Mouse (Mus musculus): ENCODE data around the gene Rbbp4. TPM values are rescaled to one million over a fixed set of nuclear protein-coding genes. Genes with fewer than 3 reads are reported as not detected.
A peak's percentile ranks its signal among the peaks of the same experiment; 100 is the strongest.

Gene Rbbp4
- total RNA-seq, 1 experiment = 81.2 TPM

DNA sequence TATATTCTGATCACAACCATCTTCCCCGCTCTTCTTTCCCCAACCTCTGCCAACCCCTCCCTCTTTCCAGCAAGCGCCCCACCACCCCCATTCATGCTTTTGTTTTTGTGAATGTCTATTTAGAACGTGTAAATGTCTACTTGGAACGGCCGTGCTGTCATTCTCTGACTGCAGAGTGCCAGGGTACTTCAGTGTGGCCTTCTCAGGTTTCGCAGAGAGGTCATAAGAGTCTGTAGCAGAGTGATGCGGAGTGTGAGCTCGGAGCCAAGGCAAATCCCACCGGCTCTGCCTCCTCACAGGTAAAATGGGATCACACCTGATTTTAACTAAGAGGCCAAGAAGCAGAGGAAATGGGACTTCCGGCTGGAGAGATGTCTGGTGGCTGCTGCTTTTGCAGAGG is 36.0 kb downstream of the Rbbp4 start:
- no peaks in the 10 kb centered on the region for H3K9me3 ChIP-seq (ENCODE audit: control insufficient read depth, insufficient read depth, low read depth, low read length)

GRCm38 (mm10) chr4:129297724-129298123 is 37.4 kb downstream of the Rbbp4 start:
- Histone ChIP-seq H3K9ac (ENCODE audit: insufficient read depth, low read depth, low read length, poor library complexity, severe bottlenecking) (no peak overlapping the region), H3K27ac (ENCODE audit: insufficient read depth, low read depth, low read length, poor library complexity, severe bottlenecking) (no peak overlapping the region), H3K36me3 (ENCODE audit: control insufficient read depth, insufficient read depth, low read length, poor library complexity, severe bottlenecking) (no peaks in the 10 kb centered on the region; the same call in 1 of the 2 replicates), H3K9me3 (ENCODE audit: control insufficient read depth, insufficient read depth, low read depth, low read length) (no peaks in the 10 kb centered on the region), H3K4me1 (ENCODE audit: control insufficient read depth in 2 of 2, insufficient read depth in 2 of 2, low read length in 2 of 2, poor library complexity in 1 of 2) (peaks cover 2 to 13% of the 10 kb centered on the region in 2 experiments; a peak in 3 of 4 replicates), H3K4me3 (ENCODE audit: insufficient read depth in 1 of 2, low read depth in 1 of 2, low read length in 2 of 2, poor library complexity in 1 of 2, severe bottlenecking in 1 of 2) (no peak overlapping the region)
- no peak for DNase-seq (ENCODE audit: low read depth, low spot score)
- in situ Hi-C loops (cut with MboI; ENCODE audit: low sequenced_read_pairs in 2 of 2, unreplicated experiment in 2 of 2) = no loop called here
- TF ChIP-seq ZC3H11A (IDR thresholded peaks at IDR 0.05; ENCODE audit: borderline replicate concordance, low read depth, low read length) (no peak), ZNF384 (IDR thresholded peaks at IDR 0.05; ENCODE audit: low read depth, low read length) (no peak), CHD2 (IDR thresholded peaks at IDR 0.05; ENCODE audit: low read depth, low read length) (no peak), HCFC1 (IDR thresholded peaks at IDR 0.05; ENCODE audit: borderline replicate concordance, insufficient read depth, low read length) (no peak), MAFK (IDR thresholded peaks at IDR 0.05; ENCODE audit: insufficient read depth, low read depth, low read length) (no peak)

More for the DNA sequence above, 36.0 kb downstream of the Rbbp4 start:
- in situ Hi-C loops (cut with MboI; ENCODE audit: low sequenced_read_pairs in 2 of 2, unreplicated experiment in 2 of 2) = no loop called here
- no peak for DNase-seq (ENCODE audit: low read depth, low spot score)
- Histone ChIP-seq H3K36me3 (ENCODE audit: control insufficient read depth, insufficient read depth, low read length, poor library complexity, severe bottlenecking) (no peaks in the 10 kb centered on the region; the same call in 1 of the 2 replicates), H3K4me3 (ENCODE audit: insufficient read depth in 1 of 2, low read depth in 1 of 2, low read length in 2 of 2, poor library complexity in 1 of 2, severe bottlenecking in 1 of 2) (no peak overlapping the region), H3K27ac (ENCODE audit: insufficient read depth, low read depth, low read length, poor library complexity, severe bottlenecking) (no peak overlapping the region), H3K9ac (ENCODE audit: insufficient read depth, low read depth, low read length, poor library complexity, severe bottlenecking) (no peak overlapping the region), H3K4me1 (ENCODE audit: control insufficient read depth in 2 of 2, insufficient read depth in 2 of 2, low read length in 2 of 2, poor library complexity in 1 of 2) (peaks cover 2 to 11% of the 10 kb centered on the region in 2 experiments; a peak in 3 of 4 replicates)
- TF ChIP-seq HCFC1 (IDR thresholded peaks at IDR 0.05; ENCODE audit: borderline replicate concordance, insufficient read depth, low read length) = no peak

DNA sequence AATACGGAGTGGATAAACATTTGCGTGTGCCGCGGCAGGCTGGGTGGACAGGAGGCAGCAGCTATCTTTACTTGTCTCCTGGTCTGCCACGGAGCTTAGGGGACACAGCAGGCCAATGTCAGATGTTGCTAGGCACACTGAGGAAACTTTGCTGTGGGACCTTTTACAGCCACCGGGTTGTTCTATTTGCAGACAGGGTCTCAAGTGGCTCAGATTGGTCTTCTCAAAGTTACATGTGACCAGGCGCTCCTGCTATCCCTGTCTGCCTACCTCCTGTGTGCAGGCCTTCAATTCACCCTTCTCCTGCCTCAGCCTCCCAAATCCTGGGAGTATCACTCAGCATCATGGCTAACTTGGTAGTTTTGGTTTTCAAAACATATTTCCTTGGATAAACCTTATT is 39.1 kb downstream of the Rbbp4 start:
- H3K36me3 ChIP-seq (ENCODE audit: control insufficient read depth, insufficient read depth, low read length, poor library complexity, severe bottlenecking) = no peaks in the 10 kb centered on the region; the same call in 1 of the 2 replicates
- TF ChIP-seq HCFC1 (IDR thresholded peaks at IDR 0.05; ENCODE audit: borderline replicate concordance, insufficient read depth, low read length) (no peak), ZC3H11A (IDR thresholded peaks at IDR 0.05; ENCODE audit: borderline replicate concordance, low read depth, low read length) (no peak), ZNF384 (IDR thresholded peaks at IDR 0.05; ENCODE audit: low read depth, low read length) (no peak), CHD2 (IDR thresholded peaks at IDR 0.05; ENCODE audit: low read depth, low read length) (no peak), MAFK (IDR thresholded peaks at IDR 0.05; ENCODE audit: insufficient read depth, low read depth, low read length) (no peak)
- H3K4me3 ChIP-seq (ENCODE audit: insufficient read depth in 1 of 2, low read depth in 1 of 2, low read length in 2 of 2, poor library complexity in 1 of 2, severe bottlenecking in 1 of 2) = no peak overlapping the region
- in situ Hi-C loops (cut with MboI; ENCODE audit: low sequenced_read_pairs in 2 of 2, unreplicated experiment in 2 of 2) = no loop called here
- H3K27ac ChIP-seq (ENCODE audit: insufficient read depth, low read depth, low read length, poor library complexity, severe bottlenecking) = no peak overlapping the region
- H3K9me3 ChIP-seq (ENCODE audit: control insufficient read depth, insufficient read depth, low read depth, low read length) = no peaks in the 10 kb centered on the region
- DNase-seq (ENCODE audit: low read depth, low spot score) = no peak
- H3K4me1 ChIP-seq (ENCODE audit: control insufficient read depth in 2 of 2, insufficient read depth in 2 of 2, low read length in 2 of 2, poor library complexity in 1 of 2) = peaks cover 2 to 16% of the 10 kb centered on the region in 2 experiments; a peak in 3 of 4 replicates
- H3K9ac ChIP-seq (ENCODE audit: insufficient read depth, low read depth, low read length, poor library complexity, severe bottlenecking) = no peak overlapping the region

- H3K4me1 ChIP-seq (ENCODE audit: control insufficient read depth in 2 of 2, insufficient read depth in 2 of 2, low read length in 2 of 2, poor library complexity in 1 of 2) = peaks cover 2 to 16% of the 10 kb centered on the region in 2 experiments; a peak in 3 of 4 replicates
- H3K27ac ChIP-seq (ENCODE audit: insufficient read depth, low read depth, low read length, poor library complexity, severe bottlenecking) = no peak overlapping the region
- no peak for DNase-seq (ENCODE audit: low read depth, low spot score)
- in situ Hi-C loops (cut with MboI; ENCODE audit: low sequenced_read_pairs in 2 of 2, unreplicated experiment in 2 of 2) = no loop called here
- H3K36me3 ChIP-seq (ENCODE audit: control insufficient read depth, insufficient read depth, low read length, poor library complexity, severe bottlenecking) = no peaks in the 10 kb centered on the region; the same call in 1 of the 2 replicates
- H3K9ac ChIP-seq (ENCODE audit: insufficient read depth, low read depth, low read length, poor library complexity, severe bottlenecking) = no peak overlapping the region
- no peaks in the 10 kb centered on the region for H3K9me3 ChIP-seq (ENCODE audit: control insufficient read depth, insufficient read depth, low read depth, low read length)
- H3K4me3 ChIP-seq (ENCODE audit: insufficient read depth in 1 of 2, low read depth in 1 of 2, low read length in 2 of 2, poor library complexity in 1 of 2, severe bottlenecking in 1 of 2) = no peak overlapping the region
- no peak for TF ChIP-seq HCFC1 (IDR thresholded peaks at IDR 0.05; ENCODE audit: borderline replicate concordance, insufficient read depth, low read length)
- TF ChIP-seq CHD2 (IDR thresholded peaks at IDR 0.05; ENCODE audit: low read depth, low read length) = no peak
- TF ChIP-seq MAFK (IDR thresholded peaks at IDR 0.05; ENCODE audit: insufficient read depth, low read depth, low read length) = no peak
Measured at GRCm38 (mm10) chr4:129295188-129295587, 40.0 kb downstream of the Rbbp4 start.

- no peak overlapping the region for H3K27ac ChIP-seq (ENCODE audit: insufficient read depth, low read depth, low read length, poor library complexity, severe bottlenecking)
- in situ Hi-C loops (cut with MboI; ENCODE audit: low sequenced_read_pairs in 2 of 2, unreplicated experiment in 2 of 2) = no loop called here
- H3K36me3 ChIP-seq (ENCODE audit: control insufficient read depth, insufficient read depth, low read length, poor library complexity, severe bottlenecking) = no peaks in the 10 kb centered on the region; the same call in 1 of the 2 replicates
- no peaks in the 10 kb centered on the region for H3K9me3 ChIP-seq (ENCODE audit: control insufficient read depth, insufficient read depth, low read depth, low read length)
- TF ChIP-seq CHD2 (IDR thresholded peaks at IDR 0.05; ENCODE audit: low read depth, low read length) = no peak
- TF ChIP-seq MAFK (IDR thresholded peaks at IDR 0.05; ENCODE audit: insufficient read depth, low read depth, low read length) = no peak
- no peak for TF ChIP-seq ZC3H11A (IDR thresholded peaks at IDR 0.05; ENCODE audit: borderline replicate concordance, low read depth, low read length)
- no peak for TF ChIP-seq ZNF384 (IDR thresholded peaks at IDR 0.05; ENCODE audit: low read depth, low read length)
- TF ChIP-seq HCFC1 (IDR thresholded peaks at IDR 0.05; ENCODE audit: borderline replicate concordance, insufficient read depth, low read length) = no peak
- 0 out of 2 replicates have a peak overlapping the region, but pooled peaks have one; percentile 13 for H3K9ac ChIP-seq (ENCODE audit: insufficient read depth, low read depth, low read length, poor library complexity, severe bottlenecking)
- no peak for DNase-seq (ENCODE audit: low read depth, low spot score)
- peak overlapping the region; percentile 32 to 54 for H3K4me3 ChIP-seq (ENCODE audit: insufficient read depth in 1 of 2, low read depth in 1 of 2, low read length in 2 of 2, poor library complexity in 1 of 2, severe bottlenecking in 1 of 2)
- peaks cover 2 to 14% of the 10 kb centered on the region in 2 experiments; a peak in 3 of 4 replicates for H3K4me1 ChIP-seq (ENCODE audit: control insufficient read depth in 2 of 2, insufficient read depth in 2 of 2, low read length in 2 of 2, poor library complexity in 1 of 2)
Measured at GRCm38 (mm10) chr4:129293702-129294101, 41.5 kb downstream of the Rbbp4 start.
